Mouse (Mus musculus) adrenal gland, postnatal 36 days (tissue): ENCODE measurements around the gene Zfp61. TPM values are rescaled to one million over a fixed set of nuclear protein-coding genes. Genes with fewer than 3 reads are reported as not detected.

Experiments used
- DNase-seq, 2 experiments: peaks; one replicate each; pipeline ENCODE4 v3.0.0; 2021; ENCODE audit warnings: mixed read lengths in 1 of 2
- microRNA-seq: library from miRNA; unstranded; fragments of <30 nt; microRNA quantifications from one replicate; pipeline ENCODE4 v1.2.0, GENCODE M21; 2021
- total RNA-seq, 2 experiments: library from RNA; stranded (reverse); gene quantifications; 2 replicates each; pipeline ENCODE4 v1.2.3; 2021

Gene Zfp61
- total RNA-seq, 2 experiments from 2014 or later: 8.8 to 10.3 TPM

DNA sequence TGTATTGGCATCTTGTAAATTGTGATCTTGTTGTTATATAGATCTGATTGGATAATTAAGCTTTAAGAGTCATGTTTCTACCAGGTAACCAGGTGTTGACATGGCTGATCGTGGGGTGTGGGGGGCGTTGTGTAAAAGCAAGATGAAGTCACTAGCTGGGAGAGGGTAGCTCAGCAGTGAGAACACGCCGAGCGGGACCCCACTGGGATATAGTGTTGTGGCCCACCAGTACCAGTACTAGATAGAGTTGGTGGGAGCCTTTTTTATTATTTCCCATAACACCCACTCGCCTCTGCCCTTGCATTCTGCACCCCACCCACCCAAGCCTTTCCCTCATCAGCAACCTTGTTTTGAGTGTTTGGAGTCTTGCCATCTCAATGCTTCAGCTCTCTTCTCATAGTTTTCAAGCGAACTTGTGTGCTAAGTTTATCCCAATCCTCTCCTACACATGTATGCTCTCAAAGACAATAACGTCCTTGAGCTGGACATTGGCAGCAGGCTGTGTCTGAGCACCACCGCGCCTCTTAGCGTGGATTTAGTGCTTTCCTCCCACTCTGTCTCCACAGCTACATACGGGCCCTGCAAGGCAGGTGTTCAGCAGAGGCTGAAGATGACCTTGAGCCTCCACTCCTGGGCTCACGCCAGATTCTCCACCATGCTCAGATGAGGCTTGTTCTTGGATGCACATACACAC, 41.6 kb downstream of the Zfp61 start:
- no peak for DNase-seq

DNA sequence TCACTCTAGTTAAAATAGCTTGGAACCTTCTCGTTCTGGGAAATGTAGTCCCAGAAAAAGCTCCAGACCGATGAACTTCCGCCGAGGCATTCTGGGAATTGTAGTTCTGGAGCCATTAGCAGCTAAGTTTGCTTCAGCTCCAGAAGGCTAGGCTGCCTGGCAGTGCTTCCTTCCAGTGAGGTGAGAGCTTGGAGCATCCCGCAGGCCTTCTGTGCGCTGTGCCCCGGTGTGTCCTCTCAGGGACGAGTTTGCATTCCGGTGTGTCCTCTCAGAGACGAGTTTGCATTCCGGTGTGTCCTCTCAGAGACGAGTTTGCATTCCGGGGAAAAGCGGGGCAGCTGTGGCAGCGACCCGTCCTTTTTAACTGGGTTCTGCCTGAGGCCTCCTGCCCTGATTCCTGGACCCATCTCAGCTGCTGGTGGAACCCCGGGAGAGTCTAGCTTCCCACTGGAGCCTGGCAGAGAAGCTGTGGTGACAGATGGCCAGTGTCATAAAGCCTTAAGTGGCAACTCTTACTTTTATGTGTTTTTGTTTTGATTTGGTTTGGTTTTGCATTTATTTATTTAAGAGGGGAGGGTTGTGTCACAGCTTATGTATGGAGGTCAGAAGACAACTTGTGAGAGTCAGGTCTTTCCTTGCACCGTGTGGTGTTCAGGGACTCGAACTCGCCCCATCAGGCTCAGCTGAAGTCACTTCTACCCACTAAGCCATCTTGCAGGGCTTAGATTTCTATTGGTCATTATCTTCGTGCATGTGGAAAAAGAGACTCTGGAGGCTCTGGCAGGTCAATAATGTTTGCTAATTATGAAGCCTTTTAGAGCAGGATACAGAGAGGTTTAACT, 46.2 kb downstream of the Zfp61 start, which contains the start of gene Zfp108:
Gene Zfp108 (plus strand): TSS at position 162 of the 842 bp plus-strand sequence.
- DNase-seq: peak; percentile 83 to 88

DNA sequence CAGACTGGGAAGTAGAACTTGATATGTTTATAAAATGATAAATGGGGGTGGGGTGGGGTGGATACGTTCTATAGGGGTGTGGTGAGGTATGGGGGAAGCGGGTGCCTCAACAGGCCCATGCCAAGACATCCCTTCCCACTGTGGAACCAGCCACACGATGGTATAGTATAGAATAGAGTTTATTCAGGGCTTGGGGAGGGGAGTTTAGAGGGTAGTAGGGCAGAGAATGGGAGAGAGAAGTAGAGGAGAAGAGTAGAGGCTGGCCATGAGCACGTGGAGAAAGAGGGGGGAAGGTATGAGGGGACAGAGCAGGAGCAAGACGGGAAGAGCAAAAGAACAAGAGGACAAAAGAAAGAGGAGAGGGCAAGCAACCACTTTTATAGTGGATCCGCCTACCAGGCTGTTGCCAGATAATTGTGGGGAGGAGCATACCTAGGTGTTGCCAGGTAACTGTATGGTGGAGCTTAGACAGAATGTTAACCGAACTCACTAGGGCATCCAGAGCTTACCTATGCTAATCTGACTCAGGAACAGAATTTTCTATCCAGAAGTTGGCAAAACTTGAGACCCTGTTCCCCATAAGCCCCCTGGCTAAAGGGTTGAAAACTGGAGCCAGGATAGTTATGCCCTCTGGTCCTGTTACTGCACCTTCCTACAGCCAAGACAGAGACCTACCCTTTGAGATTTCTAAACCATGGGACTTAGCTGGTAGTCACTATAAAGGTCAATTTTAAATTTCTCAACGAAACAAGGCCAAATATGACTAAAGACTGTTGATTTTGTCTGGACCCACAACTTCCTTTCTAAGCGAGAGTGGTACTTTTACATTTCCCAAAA, 47.0 kb downstream of the Zfp61 start:
- no peak for DNase-seq

Small RNAs within 50 kb of the gene (microRNA-seq; reads per million reads assigned to microRNA genes)
- not detected for gene Gm27592

Other genes with a start within 250 kb of the Zfp61 start
- not detected for gene Vmn1r183, start 248.0 kb downstream of the Zfp61 start, total RNA-seq
- gene Zfp180, start 219.3 kb downstream of the Zfp61 start, total RNA-seq: 10 to 100 TPM; 23.3 to 26.3 TPM
- gene Zfp112, start 188.9 kb downstream of the Zfp61 start, total RNA-seq: 1 to 10 TPM; 2.8 to 3.4 TPM
- 1 to 10 TPM; 8.8 TPM for gene Zfp235, start 167.1 kb downstream of the Zfp61 start, total RNA-seq
- gene Zfp114, start 126.2 kb downstream of the Zfp61 start, total RNA-seq: under 1 TPM; 0.20 to 0.70 TPM
- gene Zfp111, start 89.8 kb downstream of the Zfp61 start, total RNA-seq: 1 to 10 TPM; 8.1 to 9.9 TPM
- gene Zfp109, start 63.7 kb downstream of the Zfp61 start, total RNA-seq: 1 to 10 TPM; 3.4 to 3.8 TPM
- 1 to 10 TPM; 2.0 to 2.1 TPM for gene Zfp108, start 46.4 kb downstream of the Zfp61 start, total RNA-seq
- 1 to 10 TPM; 4.7 to 5.2 TPM for gene Zfp93, start 30.8 kb downstream of the Zfp61 start, total RNA-seq
- 1 to 10 TPM; 3.1 to 4.0 TPM for gene Zfp94, start 15.4 kb upstream of the Zfp61 start, total RNA-seq
- under 1 TPM; 0.36 to 0.56 TPM for gene Tescl, start 32.7 kb upstream of the Zfp61 start, total RNA-seq
- gene Lypd5, start 48.0 kb upstream of the Zfp61 start, total RNA-seq: not detected
- gene Kcnn4, start 69.0 kb upstream of the Zfp61 start, total RNA-seq: 1 to 10 TPM in 1 of 2 experiments, under 1 TPM in 1; 0.79 to 1.3 TPM
- gene Smg9, start 98.4 kb upstream of the Zfp61 start, total RNA-seq: 10 to 100 TPM; 17.8 to 21.1 TPM
- not detected for gene Irgc1, start 151.1 kb upstream of the Zfp61 start, total RNA-seq
- gene Plaur, start 161.3 kb upstream of the Zfp61 start, total RNA-seq: 1 to 10 TPM; 7.9 to 9.8 TPM
- 1 to 10 TPM; 2.8 to 3.6 TPM for gene Cadm4, start 180.8 kb upstream of the Zfp61 start, total RNA-seq
- 1 to 10 TPM; 6.0 to 6.8 TPM for gene Zfp428, start 205.8 kb upstream of the Zfp61 start, total RNA-seq
- not detected for gene AC161166.1, start 211.2 kb upstream of the Zfp61 start, total RNA-seq
- gene Irgq, start 229.5 kb upstream of the Zfp61 start, total RNA-seq: 10 to 100 TPM; 20.4 to 24.1 TPM
- gene Pinlyp, start 244.9 kb upstream of the Zfp61 start, total RNA-seq: not detected
- 10 to 100 TPM; 37.6 to 41.3 TPM for gene Xrcc1, start 245.1 kb upstream of the Zfp61 start, total RNA-seq